Mouse (Mus musculus) forelimb bud, embryonic 11.5 days (tissue): ENCODE measurements around the gene Liph.
"Not testable (repeated sequence)": the region's sequence is repeated elsewhere in the genome, so short reads cannot be mapped to it uniquely, and the experiment has no call there.

Experiments
- DNase-seq: peaks from one replicate; pipeline ENCODE4 v3.0.0-alpha.2; 2012; ENCODE audit warnings: low read depth, low spot score

Liph gene

DNA sequence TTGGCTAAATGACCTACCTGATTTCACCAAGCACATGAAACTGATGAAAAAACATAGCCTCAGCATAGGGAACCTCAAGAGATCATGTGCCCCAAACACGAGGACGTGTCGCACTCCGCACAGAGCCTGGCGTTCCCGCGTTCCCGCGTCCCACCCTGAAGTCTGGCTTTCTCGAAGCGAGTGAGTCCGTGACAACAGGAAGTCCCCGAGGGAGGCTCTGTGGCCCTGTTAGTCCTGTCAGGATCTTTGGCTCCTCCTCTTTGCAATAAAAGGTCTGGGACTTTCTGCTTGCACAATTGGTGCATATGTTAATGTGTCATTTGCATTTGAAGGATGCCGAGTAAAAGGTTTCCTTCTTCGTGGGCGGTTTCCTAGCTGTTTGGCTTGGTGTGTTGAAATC is at the start of gene Liph:
Gene Liph (minus strand): TSS at position 360 of the 400 bp plus-strand sequence.
- no peak for DNase-seq

DNA sequence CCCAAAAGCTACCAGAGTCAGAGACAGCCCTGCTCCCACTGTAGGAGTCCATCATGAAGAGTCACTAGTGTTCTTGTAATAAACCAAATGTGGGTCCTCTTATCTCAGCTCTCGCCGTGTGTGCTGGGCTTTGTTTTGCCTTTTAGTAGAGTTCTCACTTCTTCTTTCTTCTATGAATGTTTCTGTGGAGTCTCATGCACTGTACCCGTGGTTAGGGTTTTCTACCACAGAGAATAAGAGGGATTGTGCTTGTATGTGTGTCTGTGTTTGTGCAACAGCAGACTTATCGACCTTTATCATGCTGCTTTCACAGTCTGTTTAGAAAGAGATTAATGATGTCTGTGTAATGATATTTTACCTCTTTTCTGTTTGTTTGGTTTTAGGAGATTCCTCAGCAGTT is 48.4 kb upstream of the Liph start:
- DNase-seq = no peak

DNA sequence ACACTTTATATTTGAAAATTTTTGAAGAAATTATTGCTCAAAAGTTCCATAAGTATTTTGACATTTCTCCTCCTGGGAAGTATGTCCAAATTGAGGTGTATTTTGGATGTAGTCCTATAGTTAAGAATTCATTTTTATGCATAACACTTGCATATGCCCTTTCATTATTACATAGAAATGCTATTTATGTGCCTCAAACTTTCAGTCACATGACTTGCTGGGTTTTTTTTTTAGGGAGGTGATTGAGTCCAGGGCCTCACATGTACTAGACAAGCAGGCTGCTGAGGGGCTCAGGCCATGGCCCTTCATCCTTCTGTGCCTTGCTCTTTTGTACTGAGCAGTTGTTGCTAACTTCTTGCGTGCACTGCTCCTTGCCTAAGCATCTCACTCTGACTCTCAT is 44.5 kb upstream of the Liph start:
- DNase-seq = no peak

DNA sequence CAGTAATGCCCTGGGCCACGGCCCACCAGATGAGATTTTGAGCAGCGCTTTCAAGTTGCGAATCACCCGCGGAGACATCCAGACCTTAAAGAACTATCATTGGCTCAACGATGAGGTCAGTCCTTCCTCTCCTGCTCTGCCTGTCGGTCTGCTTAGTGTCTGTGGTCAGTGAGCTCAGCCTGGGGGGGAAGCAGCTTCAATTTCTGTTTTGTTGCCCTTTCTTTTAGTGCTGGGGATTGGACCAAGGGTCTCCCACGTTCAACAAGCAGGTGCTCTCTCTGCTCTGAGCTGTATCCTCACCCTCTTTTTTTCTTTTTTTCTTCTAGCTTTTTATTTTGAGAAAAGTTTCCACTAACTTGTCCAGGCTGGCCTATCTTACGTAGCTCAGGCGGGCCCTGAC is 43.1 kb upstream of the Liph start:
- DNase-seq = no peak

DNA sequence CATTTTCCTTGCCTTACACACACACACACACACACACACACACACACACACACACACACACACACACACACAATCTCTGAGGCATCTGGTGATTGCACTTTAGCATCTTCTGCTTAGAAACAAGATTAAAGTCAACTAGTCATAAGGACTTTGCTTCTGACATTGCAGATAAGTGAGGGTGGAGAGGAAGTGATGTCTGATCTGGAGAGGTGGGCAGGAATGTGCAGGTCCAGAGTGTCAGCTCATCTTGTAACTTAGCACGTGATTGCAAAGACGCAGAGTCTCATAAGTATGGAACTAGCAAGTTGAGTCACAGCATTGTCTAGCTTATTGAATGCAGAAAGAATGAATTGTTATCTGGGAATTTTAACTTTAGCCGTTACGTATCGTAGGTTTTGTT is 32.0 kb upstream of the Liph start:
- DNase-seq = no peak

DNA sequence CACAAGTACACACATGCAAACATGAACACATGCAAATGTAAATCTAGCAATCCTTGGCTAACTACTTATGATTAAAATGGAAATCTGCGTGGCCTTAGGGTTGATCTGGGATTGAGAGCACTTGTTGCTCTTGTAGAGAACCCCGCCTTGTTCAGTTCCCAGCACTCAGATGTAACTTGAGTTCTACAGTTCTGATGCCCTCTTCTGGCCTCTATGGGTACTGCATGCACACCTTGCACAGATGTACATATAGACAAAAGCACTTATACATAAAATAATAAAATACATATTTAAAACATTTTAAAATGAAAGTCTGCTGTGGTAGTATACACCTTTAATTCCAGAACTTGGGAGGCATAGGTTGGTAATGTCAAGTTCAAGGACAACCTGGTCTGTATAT is 26.7 kb upstream of the Liph start:
- peak; percentile 16 for DNase-seq

DNA sequence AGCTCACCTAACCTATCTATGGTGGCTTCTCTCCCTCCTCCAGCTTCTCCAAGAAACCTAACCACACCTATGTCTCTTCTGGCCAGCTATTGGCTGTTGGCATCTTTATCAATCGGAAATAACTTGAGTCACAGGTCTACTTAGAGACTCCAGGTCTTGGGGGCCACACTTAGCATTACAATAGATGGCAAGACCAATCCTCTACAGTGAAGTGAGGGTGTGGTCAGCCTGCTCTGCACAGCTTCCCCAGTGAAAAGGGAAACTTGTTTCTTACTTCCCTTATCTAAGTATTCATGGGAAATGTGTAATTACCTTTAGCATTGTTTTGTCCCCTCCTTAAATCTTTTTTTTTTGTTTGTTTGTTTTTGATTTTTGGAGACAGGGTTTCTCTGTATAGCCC is 20.1 kb upstream of the Liph start:
- DNase-seq = no peak

DNA sequence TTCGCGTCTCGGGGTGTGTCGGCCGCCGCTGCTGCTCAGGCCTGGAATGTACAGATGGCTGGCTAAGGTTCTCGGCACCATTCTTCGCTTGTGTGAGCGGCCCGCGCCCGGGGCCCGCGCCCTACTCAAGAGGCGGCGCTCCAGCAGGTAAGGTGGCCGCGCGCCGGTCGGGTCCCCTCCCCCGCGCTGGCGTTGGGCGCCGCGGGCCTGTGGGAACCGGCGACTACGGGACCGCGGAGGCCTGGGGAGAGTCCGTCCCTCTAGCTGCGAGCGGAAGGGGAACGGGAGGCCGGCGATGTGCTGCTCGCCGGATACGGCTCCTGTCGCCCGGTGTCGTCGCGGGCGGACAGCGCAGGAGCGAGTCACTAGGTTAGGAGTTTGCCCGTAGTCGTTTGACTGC is 14.1 kb upstream of the Liph start:
- DNase-seq = no peak

DNA sequence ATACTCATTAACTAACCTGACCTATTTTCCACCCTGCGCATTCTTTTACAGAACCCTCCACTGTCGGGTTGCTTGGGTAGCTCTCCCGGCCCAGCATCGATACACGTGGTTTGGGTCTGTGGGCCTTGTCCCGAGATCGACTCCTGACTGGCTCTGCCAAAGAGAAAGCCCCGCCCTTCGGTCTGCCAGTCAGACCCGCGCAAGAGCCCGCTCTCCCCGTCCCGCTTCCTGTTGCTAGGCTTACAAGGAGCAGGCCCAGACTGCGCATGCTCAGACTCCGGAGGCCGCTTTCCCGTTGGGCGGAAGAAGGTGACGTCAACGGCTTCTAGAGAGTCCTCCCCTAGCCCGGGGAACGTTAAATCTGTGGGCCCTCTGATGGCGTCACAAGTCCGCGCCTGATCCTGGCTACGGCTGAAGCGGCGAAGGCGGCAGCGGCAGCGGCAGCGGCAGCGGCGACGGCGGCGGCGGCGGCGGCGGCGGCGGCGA is 13.7 kb upstream of the Liph start, which contains the start of gene Senp2:
Gene Senp2 (plus strand): TSS at position 386 of the 486 bp plus-strand sequence.
- DNase-seq = peak; percentile 100

DNA sequence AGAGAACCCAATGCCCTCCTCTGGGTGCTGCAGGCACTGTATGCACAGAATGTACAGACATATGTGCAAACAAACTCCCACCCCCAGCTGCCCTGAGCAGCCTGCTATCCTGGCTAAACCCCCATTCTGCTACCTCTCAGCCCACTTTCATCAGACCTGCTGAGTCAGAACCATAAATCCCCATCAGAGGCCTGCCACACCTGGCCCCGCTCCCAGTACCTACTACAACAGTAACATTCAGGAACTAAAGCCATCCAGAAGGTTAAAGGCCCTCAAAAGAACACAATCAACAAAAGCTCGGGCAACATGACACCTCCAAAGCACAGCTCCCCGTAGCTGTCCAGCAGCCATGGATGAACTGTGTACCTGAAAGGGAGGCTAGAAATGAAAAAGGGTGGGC is 6.1 kb upstream of the Liph start:
- no peak for DNase-seq

DNA sequence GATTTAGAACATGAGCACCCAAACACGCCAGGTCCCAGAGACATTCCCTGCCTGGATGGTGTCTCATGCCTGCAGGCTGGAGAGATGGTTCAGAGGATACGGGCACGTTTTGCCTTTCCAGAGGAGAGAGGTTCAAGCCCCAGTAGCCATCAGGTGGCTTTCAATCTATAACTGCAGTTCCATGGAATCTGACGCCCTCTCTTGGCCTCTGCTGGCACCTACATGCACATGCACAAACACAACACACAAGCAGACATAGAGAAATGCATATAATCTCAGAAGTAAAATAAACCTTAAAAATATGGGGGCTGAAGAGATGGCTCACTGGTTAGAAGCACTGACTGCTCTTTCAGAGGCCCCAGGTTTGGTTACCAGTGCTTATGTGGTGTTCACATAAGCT is 5.7 kb upstream of the Liph start:
- DNase-seq = no peak

DNA sequence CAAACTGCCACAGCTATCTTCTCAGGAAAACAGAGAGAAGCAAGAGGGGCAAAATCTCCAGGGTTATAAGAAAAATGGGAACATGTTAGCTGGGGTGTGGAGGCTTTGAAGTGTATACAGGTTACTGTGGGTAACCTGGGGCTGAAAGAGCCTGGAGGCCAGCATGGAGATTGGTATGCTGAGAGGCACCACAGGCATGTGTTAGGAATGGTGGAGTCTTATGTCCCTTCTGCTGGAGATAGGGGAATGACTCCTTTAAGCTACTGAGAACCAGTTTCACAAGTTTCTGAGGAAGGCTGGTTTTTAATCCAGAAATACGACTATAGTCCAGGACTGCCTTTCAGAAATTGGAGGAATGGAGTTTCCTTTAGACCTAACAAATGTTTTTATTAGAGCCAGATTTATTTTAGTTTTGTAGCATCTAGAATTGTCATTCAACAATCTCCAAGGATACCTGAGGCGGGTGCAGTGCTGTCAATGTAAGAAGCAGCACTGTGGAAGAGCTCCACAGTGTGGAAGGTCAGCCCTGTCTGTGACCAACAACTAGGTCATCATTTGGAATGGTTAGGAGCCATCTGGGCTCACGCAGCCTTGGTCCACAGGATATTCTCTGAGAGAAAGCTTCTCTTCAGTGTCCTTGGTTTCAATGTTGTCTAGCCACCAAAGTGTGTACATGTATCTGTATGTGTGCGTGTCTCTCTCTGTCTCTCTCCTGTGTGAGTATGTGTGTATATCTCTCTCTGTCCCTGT is 4.7 kb upstream of the Liph start:
- DNase-seq = no peak

DNA sequence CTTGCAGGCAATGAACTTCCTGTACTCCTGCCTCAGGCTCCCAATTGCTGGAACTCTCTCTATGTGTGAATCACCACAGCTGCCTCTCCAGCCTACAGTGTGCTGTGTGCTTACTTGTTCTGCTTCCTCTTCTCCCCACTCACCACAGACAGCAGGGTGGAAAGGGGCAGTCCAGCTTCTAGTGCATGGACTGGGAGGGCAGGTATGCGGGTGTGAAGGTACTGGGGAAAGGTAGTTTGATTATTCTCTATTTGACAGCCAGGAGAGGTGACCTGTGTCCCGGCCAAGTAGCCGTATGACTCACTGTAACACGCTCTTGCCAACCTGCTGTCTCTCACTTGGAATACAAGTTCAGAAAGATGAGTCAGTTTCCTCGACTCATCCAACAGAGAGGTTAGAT is 2.6 kb upstream of the Liph start:
- DNase-seq = no peak

DNA sequence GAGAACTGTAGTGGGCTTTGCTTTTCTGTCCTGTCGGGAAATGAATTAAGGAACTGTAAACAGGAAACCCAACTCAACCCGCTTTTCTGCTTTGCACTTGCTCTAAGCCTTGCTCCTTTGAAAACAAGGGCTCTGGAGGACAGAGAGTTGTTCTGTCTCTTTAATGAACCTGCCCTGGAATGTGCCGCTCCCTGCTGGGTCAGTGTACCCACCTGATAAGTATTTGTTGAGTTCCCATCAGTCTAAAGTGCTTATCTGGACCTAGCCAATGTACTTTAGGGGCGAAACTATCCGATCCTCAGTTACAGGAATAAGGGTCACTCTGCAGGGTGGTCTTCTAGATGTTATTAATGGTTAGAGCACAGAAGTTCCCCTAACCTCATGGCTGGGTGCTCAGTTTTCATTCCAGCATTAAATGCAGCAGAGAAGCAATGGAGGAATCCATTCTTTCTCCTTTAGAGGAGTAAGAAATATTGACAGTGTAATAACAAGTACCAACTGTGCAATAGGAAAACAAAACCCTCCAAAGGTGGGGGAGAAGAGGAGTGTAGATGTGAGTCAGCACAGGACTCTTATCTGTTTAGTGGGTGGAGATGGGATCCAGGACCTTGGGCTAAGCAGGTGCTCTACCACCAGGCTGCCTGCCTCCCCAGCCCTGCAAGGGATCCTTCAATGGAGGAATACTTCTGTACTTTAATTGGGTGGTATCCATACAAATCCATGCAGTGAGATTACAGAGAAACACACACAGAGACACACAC is 1.6 kb upstream of the Liph start:
- DNase-seq = no peak

DNA sequence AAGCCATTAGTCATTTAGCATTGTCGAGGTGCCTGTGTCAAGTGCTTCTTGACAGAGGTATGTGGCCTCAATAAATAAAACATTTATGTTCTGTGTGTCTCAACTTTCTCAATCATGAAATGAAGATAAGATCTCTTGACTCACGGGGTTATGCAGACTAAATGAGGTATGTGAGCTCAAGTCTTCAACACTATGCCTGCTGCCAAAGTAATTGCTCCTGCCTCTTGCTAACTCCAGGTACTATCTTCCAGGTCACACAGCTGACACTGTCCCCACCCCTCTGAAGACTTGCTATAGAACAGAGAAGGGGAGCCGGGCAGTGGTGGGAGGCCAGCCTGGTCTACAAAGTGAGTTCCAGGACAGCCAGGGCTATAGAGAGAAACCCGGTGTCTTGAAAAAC is 939 bp upstream of the Liph start:
- DNase-seq = no peak

DNA sequence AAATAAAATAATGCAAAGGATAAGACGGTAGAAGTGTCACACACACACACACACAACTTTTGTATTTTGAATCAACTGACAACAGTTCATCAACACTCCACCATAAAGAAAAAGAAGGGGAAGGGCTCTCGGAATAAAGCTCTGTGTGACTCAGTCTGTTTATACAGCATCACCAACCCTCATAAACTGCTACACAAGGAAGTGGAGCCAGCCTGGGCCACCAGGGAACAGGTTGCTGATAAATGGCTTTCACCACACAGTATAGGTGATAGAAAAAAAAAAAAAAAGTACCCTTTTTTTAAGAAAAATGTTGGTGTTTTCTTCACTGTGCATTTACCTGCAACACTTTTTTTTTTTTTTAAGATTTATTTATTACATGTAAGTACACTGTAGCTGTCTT is 3.7 kb downstream of the Liph start:
- DNase-seq = no peak

DNA sequence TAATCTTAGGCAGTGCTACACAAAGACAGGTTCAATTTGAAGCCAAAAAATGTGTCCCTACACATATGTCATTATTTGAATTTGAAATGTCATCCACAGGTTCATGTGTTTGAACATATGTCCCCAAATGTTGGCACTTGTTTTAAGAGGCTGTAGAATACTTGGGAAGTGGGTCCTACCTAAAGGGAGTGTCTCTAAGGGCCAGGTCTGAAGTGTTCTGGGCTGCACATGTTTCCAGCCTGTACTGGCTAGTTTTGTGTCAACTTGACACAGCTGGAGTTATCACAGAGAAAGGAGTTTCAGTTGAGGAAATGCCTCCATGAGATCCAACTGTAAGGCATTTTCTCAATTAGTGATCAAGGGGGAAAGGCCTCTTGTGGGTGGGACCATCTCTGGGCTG is 4.6 kb downstream of the Liph start:
- DNase-seq = not testable (repeated sequence)

DNA sequence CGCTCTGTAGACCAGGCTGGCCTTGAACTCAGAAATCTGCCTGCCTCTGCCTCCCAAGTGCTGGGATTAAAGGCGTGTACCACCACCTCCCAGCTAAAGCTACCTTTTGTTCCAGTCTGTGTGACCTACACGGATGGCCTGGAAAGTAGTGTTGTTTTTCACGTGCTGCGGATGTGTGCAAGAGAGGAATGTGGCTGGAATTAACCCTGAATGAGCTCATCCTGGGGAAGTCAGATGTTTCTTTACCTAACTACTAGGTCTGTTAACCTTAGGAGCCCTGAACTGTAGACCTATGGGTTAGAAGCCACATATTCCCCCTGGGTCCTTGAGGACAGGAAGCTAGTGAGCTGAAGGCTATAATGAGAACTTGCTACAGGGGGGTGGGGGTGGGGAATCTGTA is 7.5 kb downstream of the Liph start:
- DNase-seq = no peak

DNA sequence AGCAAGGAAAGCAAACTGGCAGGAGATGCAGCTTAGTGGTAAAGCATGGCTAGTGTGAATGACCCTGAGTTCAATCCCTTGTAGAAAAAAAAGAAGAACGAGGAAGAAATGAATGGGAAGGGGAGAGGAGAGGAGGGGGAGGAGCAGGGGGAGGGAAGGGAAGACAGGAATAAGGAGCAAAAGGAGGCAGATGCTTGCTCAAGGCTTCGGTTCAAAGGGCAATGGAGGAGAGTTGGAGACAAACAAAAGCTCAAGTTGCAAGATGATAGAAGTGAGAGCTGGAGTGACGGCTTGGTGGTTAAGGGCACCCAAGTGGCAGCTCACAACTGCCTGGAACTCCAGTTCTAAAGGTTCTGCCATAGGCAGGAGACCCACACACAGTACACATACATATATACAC is 9.3 kb downstream of the Liph start:
- no peak for DNase-seq

DNA sequence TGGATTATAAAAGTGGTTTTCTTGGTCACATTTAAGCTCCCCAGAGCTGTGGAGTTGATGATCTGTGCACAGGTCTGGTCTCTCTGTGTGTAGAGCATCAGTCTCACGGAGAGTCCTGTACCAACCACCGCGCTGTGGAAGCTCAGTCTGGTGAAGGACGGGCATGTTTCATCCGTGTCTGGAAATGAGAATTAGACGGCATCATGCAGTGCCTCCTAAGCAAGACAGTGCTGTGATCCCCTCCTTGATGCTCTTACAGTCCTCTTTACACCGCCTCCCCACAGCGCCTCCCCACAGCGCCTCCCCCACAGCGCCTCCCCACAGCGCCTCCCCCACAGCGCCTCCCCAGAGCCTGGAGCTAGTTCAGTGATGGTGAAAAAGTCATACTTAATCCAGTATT is 11.4 kb downstream of the Liph start:
- DNase-seq = no peak

DNA sequence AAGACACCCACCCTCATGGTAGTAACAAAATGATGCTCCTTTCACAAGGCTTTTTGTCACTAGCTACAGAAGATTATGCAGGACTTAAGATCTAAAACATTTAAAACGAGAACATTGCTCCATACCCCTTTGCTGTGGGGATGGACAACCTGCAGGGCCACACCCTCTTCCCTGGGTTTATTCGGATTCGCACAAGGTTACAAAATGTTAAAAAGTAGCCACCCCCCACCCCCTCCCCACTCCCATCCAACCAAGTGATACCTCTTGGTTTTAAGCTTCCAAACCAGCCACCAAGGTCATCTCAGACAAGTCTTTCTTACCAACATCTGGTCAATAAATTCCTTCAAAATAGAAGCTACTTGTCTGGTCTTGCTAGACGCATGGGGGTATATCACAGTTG is 11.9 kb downstream of the Liph start:
- no peak for DNase-seq

DNA sequence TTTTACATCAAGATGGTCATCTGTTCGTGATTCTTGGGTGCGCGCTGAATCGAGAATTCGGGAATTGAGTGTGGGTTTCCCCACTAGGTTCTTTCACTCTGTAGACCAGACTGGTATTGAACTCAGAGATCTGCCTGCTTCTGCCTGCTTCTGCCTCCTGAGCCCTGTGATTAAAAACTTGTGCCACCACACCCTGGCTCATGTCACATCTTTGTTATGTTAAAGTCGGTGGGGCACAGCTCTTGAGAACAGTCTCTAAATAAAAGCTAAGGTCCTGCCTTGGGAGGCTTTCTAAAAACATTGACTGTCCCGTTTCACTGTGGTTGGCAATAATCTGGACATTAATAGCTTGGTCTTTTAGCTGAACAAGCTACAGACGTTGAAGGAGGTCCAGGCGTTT is 12.3 kb downstream of the Liph start:
- no peak for DNase-seq

DNA sequence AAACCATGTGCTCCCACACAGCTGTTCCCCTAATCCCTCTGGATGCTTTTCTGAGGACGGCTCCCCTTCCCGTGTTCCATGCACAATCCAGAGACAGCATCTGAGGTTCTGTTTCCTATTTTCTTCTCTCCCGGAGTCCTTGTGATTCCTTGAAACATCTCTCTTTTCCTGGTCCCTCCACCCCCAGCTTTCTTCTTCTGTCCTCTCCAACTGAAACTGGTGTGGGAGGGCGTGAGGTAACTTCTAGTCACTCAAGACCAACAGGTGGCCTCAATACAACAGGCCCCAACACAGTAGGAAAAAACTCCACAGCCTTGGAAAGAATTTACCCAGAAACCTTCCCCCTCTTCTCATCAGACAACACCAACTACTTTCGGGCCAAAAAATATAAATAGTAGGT is 18.1 kb downstream of the Liph start:
- no peak for DNase-seq
